Mouse (Mus musculus): Measurements from ENCODE around the gene Rgp1.
A peak's percentile ranks its signal among the peaks of the same experiment; 100 is the strongest.

GRCm38 (mm10) chr4:43630030-43630581, 51.6 kb downstream of the Rgp1 start:
- TF ChIP-seq POU5F1 (IDR thresholded peaks at IDR 0.05; ENCODE audit: borderline replicate concordance, low read length) (no peak), CTCF (conservative IDR thresholded peaks at IDR 0.05; ENCODE audit: low read length) (peak; percentile 86), NANOG (IDR thresholded peaks at IDR 0.05; ENCODE audit: borderline replicate concordance, low read length) (no peak)
